Mouse (Mus musculus): ENCODE results near the gene Bcl2l13. TPM values are rescaled to one million over a fixed set of nuclear protein-coding genes. Genes with fewer than 3 reads are reported as not detected.

Bcl2l13 gene
- polyA plus RNA-seq, 1 experiment, result 32.8 TPM

GRCm38 (mm10) chr6:120886696-120887095 is 50.7 kb downstream of the Bcl2l13 start:
- TF ChIP-seq USF1 (IDR thresholded peaks at IDR 0.05; ENCODE audit: low read depth) (no peak), MAX (IDR thresholded peaks at IDR 0.05; ENCODE audit: low read depth) (no peak), TCF3 (IDR thresholded peaks at IDR 0.05; ENCODE audit: insufficient read length, low read depth) (no peak), CEBPB (IDR thresholded peaks at IDR 0.05; ENCODE audit: insufficient read depth, poor library complexity, severe bottlenecking) (no peak), TCF12 (IDR thresholded peaks at IDR 0.05; ENCODE audit: insufficient read depth, poor library complexity, severe bottlenecking) (no peak), POLR2AphosphoS2 (IDR thresholded peaks at IDR 0.05; ENCODE audit: insufficient read length, low read depth) (no peak), SRF (IDR thresholded peaks at IDR 0.05; ENCODE audit: control insufficient read depth, insufficient read length, low read depth) (no peak), MYOD1 (IDR thresholded peaks at IDR 0.05; ENCODE audit: control insufficient read depth in 1 of 3, insufficient read length in 2 of 3, low read depth in 2 of 3) (no peak), REST (IDR thresholded peaks at IDR 0.05; ENCODE audit: insufficient read depth, insufficient read length) (no peak), POLR2A (IDR thresholded peaks at IDR 0.05; ENCODE audit: insufficient read length, low read depth) (no peak)
- H3K4me3 ChIP-seq, result no peak overlapping the region
- H3K4me2 ChIP-seq (ENCODE audit: low read depth), result no peak overlapping the region
- H3ac ChIP-seq (ENCODE audit: control insufficient read depth, insufficient read length), result no peak overlapping the region
- peaks cover 40% of the 10 kb centered on the region for H3K36me3 ChIP-seq (ENCODE audit: control insufficient read depth, insufficient read depth)
- H3K27me3 ChIP-seq (ENCODE audit: control insufficient read depth, insufficient read depth, insufficient read length), result no peaks in the 10 kb centered on the region
- no peaks in the 10 kb centered on the region for H3K79me2 ChIP-seq (ENCODE audit: control insufficient read depth, insufficient read depth)

- Histone ChIP-seq H3K36me3 (ENCODE audit: control insufficient read depth, insufficient read depth) (peaks cover 55% of the 10 kb centered on the region), H3ac (ENCODE audit: control insufficient read depth, insufficient read length) (no peak overlapping the region), H3K4me2 (ENCODE audit: low read depth) (no peak overlapping the region), H3K27me3 (ENCODE audit: control insufficient read depth, insufficient read depth, insufficient read length) (no peaks in the 10 kb centered on the region), H3K4me3 (no peak overlapping the region), H3K79me2 (ENCODE audit: control insufficient read depth, insufficient read depth) (no peaks in the 10 kb centered on the region)
- no peak for TF ChIP-seq TCF12 (IDR thresholded peaks at IDR 0.05; ENCODE audit: insufficient read depth, poor library complexity, severe bottlenecking)
- TF ChIP-seq E2F4 (IDR thresholded peaks at IDR 0.05; ENCODE audit: insufficient read depth), result no peak
- no peak for TF ChIP-seq TCF3 (IDR thresholded peaks at IDR 0.05; ENCODE audit: insufficient read length, low read depth)
- TF ChIP-seq POLR2AphosphoS2 (IDR thresholded peaks at IDR 0.05; ENCODE audit: insufficient read length, low read depth), result peak; percentile 49
- TF ChIP-seq POLR2A (IDR thresholded peaks at IDR 0.05; ENCODE audit: insufficient read length, low read depth), result no peak
Measured at GRCm38 (mm10) chr6:120894089-120894488, 58.1 kb downstream of the Bcl2l13 start.

DNA sequence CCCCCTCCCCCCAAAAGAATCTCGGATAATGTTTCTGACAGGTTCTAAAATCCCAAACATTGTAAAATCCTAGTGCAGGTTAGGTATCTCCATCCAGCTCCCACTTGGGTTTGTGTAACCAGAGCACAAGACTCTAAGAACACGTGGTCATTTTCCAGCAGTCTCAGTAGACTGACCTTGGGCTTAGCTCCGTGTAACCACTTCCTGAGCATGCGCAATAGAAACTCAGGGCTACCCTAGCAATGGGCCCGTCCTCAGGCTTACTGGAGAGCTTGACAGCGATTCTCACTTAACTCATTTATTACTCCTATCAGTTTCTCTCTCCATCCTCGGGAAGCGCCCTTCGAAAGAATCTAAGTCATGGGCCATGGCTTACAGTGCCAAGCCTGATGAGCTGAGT is 58.5 kb downstream of the Bcl2l13 start:
- no peak overlapping the region for H3K4me3 ChIP-seq
- H3K36me3 ChIP-seq (ENCODE audit: control insufficient read depth, insufficient read depth), result peaks cover 55% of the 10 kb centered on the region
- TF ChIP-seq USF1 (IDR thresholded peaks at IDR 0.05; ENCODE audit: low read depth) (no peak), SRF (IDR thresholded peaks at IDR 0.05; ENCODE audit: control insufficient read depth, insufficient read length, low read depth) (no peak), MYOD1 (IDR thresholded peaks at IDR 0.05; ENCODE audit: control insufficient read depth in 1 of 3, insufficient read length in 2 of 3, low read depth in 2 of 3) (no peak), TCF12 (IDR thresholded peaks at IDR 0.05; ENCODE audit: insufficient read depth, poor library complexity, severe bottlenecking) (no peak), CEBPB (IDR thresholded peaks at IDR 0.05; ENCODE audit: insufficient read depth, poor library complexity, severe bottlenecking) (no peak), E2F4 (IDR thresholded peaks at IDR 0.05; ENCODE audit: insufficient read depth) (no peak), TCF3 (IDR thresholded peaks at IDR 0.05; ENCODE audit: insufficient read length, low read depth) (no peak), POLR2AphosphoS2 (IDR thresholded peaks at IDR 0.05; ENCODE audit: insufficient read length, low read depth) (no peak), MAX (IDR thresholded peaks at IDR 0.05; ENCODE audit: low read depth) (no peak), MYOG (IDR thresholded peaks at IDR 0.05; ENCODE audit: control insufficient read depth in 1 of 3, insufficient read depth in 1 of 3, insufficient read length in 2 of 3, low read depth in 2 of 3) (no peak), REST (IDR thresholded peaks at IDR 0.05; ENCODE audit: insufficient read depth, insufficient read length) (no peak), POLR2A (IDR thresholded peaks at IDR 0.05; ENCODE audit: insufficient read length, low read depth) (no peak)
- no peaks in the 10 kb centered on the region for H3K27me3 ChIP-seq (ENCODE audit: control insufficient read depth, insufficient read depth, insufficient read length)
- H3ac ChIP-seq (ENCODE audit: control insufficient read depth, insufficient read length), result no peak overlapping the region
- no peaks in the 10 kb centered on the region for H3K79me2 ChIP-seq (ENCODE audit: control insufficient read depth, insufficient read depth)
- no peak overlapping the region for H3K4me2 ChIP-seq (ENCODE audit: low read depth)

- H3K4me2 ChIP-seq (ENCODE audit: low read depth), result no peak overlapping the region
- no peaks in the 10 kb centered on the region for H3K27me3 ChIP-seq (ENCODE audit: control insufficient read depth, insufficient read depth, insufficient read length)
- H3ac ChIP-seq (ENCODE audit: control insufficient read depth, insufficient read length), result no peak overlapping the region
- TF ChIP-seq REST (IDR thresholded peaks at IDR 0.05; ENCODE audit: insufficient read depth, insufficient read length), result no peak
- TF ChIP-seq POLR2AphosphoS2 (IDR thresholded peaks at IDR 0.05; ENCODE audit: insufficient read length, low read depth), result no peak
- TF ChIP-seq MYOG (IDR thresholded peaks at IDR 0.05; ENCODE audit: control insufficient read depth in 1 of 3, insufficient read depth in 1 of 3, insufficient read length in 2 of 3, low read depth in 2 of 3), result no peak
- TF ChIP-seq SRF (IDR thresholded peaks at IDR 0.05; ENCODE audit: control insufficient read depth, insufficient read length, low read depth), result no peak
- TF ChIP-seq POLR2A (IDR thresholded peaks at IDR 0.05; ENCODE audit: insufficient read length, low read depth), result no peak
- no peak for TF ChIP-seq MAX (IDR thresholded peaks at IDR 0.05; ENCODE audit: low read depth)
- no peak for TF ChIP-seq TCF3 (IDR thresholded peaks at IDR 0.05; ENCODE audit: insufficient read length, low read depth)
- no peak for TF ChIP-seq CEBPB (IDR thresholded peaks at IDR 0.05; ENCODE audit: insufficient read depth, poor library complexity, severe bottlenecking)
- TF ChIP-seq E2F4 (IDR thresholded peaks at IDR 0.05; ENCODE audit: insufficient read depth), result no peak
- no peak for TF ChIP-seq TCF12 (IDR thresholded peaks at IDR 0.05; ENCODE audit: insufficient read depth, poor library complexity, severe bottlenecking)
- no peak overlapping the region for H3K4me3 ChIP-seq
- peaks cover 23% of the 10 kb centered on the region for H3K36me3 ChIP-seq (ENCODE audit: control insufficient read depth, insufficient read depth)
- peaks cover 8% of the 10 kb centered on the region for H3K79me2 ChIP-seq (ENCODE audit: control insufficient read depth, insufficient read depth)
Measured at GRCm38 (mm10) chr6:120898188-120898833, 62.3 kb downstream of the Bcl2l13 start.

Measured in myocyte (in vitro differentiated cells).